Mouse (Mus musculus): Measurements from ENCODE around the gene Fkbp5. TPM values are rescaled to one million over a fixed set of nuclear protein-coding genes. Genes with fewer than 3 reads are reported as not detected.

Gene Fkbp5
- polyA plus RNA-seq, 1 experiment: 26.1 TPM

DNA sequence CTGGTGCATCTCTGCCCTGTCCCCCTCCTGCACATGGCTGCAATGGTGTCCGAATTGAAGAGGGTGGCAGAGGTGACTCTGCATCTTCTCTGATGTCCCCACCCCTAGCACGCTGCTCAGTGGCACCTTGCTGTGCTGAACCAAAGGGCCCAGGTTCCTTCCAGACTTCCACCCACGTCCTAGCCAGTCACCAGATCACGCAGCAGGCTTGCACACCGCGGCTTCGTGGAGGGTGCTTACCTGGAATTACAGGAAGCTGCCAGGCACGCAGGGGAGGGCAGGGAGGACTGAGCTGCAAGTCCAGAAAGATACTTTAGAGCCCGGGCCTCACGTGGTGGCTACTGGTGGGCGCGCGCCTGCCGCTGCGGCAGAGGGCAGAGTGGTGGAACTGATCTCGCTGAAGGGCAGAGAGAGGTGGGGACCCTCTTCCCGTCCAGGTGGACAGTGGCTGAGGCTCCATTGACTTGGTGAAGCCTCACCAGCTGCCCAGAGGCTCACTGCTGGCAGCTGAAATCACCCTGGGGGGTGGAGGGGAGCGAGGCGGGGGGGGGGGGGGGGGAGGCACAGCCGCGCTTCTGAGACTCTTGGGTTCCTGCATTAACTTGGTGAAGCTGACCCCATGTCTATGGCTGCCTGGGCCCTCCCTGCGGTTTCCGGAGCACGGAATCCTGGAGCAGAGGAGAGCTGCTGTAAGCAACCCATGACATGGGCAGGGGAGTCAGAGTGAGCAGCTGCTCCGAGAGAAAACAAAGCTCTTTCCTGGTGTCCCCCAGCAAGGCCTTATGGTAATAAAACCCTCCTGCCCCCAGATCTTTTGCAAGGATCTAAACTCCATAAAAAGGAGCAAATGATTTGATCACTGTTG lies 125.5 kb downstream of the Fkbp5 start:
- Histone ChIP-seq H3K27ac (ENCODE audit: insufficient read depth, low read length) (no peak overlapping the region), H3K4me1 (ENCODE audit: control insufficient read depth, insufficient read depth, insufficient read length) (no peaks in the 10 kb centered on the region), H3K36me3 (ENCODE audit: control insufficient read depth, insufficient read depth, low read length) (no peaks in the 10 kb centered on the region), H3K4me3 (ENCODE audit: extremely low read depth, insufficient read depth, insufficient read length) (no peak overlapping the region), H3K27me3 (ENCODE audit: control insufficient read depth, insufficient read depth, low read length) (no peaks in the 10 kb centered on the region)
- TF ChIP-seq POLR2A (IDR thresholded peaks at IDR 0.05; ENCODE audit: low read depth, low read length) (no peak), CTCF (IDR thresholded peaks at IDR 0.05; ENCODE audit: extremely low read depth, insufficient read depth, insufficient read length, insufficient replicate concordance) (no peak)
- 8% methylated on average over 23 of the region's 25 CpGs for WGBS
- DNase-seq (ENCODE audit: low read depth in 1 of 2, low spot score in 2 of 2): no peak

DNA sequence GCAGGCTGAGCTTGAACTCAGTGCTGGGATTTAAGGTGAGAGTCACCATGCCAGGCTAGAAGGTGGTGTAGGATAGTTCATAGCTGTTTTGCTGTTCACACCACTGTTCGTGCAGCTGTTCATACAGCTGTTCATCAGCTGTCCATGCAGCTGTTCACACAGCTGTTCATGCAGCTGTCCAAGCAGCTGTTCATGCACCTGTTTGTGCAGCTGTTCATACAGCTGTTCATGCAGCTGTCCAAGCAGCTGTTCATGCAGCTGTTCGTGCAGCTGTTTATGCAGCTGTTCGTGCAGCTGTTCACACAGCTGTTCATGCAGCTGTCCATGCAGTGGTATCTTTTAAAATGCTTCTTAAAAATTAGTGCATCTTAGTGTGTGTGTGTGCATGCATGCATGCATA lies 128.8 kb downstream of the Fkbp5 start:
- H3K27me3 ChIP-seq (ENCODE audit: control insufficient read depth, insufficient read depth, low read length): no peaks in the 10 kb centered on the region
- H3K4me3 ChIP-seq (ENCODE audit: extremely low read depth, insufficient read depth, insufficient read length): no peak overlapping the region
- H3K27ac ChIP-seq (ENCODE audit: insufficient read depth, low read length): no peak overlapping the region
- TF ChIP-seq CTCF (IDR thresholded peaks at IDR 0.05; ENCODE audit: extremely low read depth, insufficient read depth, insufficient read length, insufficient replicate concordance): no peak
- TF ChIP-seq POLR2A (IDR thresholded peaks at IDR 0.05; ENCODE audit: low read depth, low read length): no peak
- H3K4me1 ChIP-seq (ENCODE audit: control insufficient read depth, insufficient read depth, insufficient read length): no peaks in the 10 kb centered on the region
- no peaks in the 10 kb centered on the region for H3K36me3 ChIP-seq (ENCODE audit: control insufficient read depth, insufficient read depth, low read length)
- 90% methylated on average over 3 of the region's 3 CpGs for WGBS
- DNase-seq (ENCODE audit: low read depth in 1 of 2, low spot score in 2 of 2): no peak

DNA sequence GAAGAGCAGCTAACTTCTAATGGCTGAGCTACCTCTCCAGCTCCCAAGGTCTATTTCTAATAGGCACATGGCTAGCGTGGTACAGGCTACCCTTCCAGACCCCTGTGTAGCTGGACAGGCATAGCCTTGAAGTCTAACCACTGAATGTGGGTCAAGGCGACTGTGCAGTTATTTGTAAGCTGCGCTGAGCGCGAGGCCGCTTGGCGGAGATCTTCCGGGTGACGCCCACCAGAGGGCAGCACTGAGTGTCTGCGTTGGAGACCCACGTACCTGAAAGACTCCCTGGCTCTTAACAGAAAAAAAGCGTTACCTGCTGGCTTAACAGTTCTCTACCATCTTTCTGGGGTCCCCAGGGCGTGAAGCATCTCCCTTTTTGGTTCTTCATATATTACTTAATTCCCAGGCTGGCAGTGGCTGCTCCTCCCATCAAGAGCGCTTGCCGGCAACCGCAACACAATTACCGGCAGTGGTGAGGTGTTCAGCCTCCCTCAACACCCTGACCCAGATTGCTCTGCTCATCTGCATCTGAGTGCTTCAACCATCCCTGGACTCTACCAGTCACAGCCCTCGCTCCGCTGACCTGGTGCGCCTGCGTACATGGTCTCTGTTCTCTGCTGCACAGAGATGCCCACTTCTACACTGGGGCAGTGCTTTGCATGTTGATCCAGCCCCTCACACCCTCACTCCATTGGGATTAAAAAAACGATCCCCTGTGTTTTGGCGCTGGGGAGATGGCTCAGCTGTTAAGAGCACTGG lies 131.0 kb downstream of the Fkbp5 start:
- WGBS: 19% methylated on average over 23 of the region's 23 CpGs

DNA sequence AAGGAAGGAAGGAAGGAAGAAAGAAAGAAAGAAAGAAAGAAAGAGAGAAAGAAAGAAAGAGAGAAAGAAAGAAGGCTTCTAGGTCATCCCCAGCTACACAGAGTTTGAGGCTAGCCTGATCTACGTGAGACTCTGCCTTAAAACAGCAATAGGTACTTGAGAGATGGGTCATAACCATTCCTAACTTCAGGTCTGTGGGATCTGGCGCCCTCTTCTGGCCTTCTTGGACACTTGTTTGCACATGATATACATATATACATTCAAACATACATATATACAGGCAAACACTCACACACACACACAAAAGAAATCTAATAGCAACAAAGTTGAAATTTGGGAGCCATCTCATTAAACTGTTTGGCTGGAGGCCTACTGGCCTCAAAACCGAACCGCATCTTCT lies 133.0 kb downstream of the Fkbp5 start:
- no peak overlapping the region for H3K4me3 ChIP-seq (ENCODE audit: extremely low read depth, insufficient read depth, insufficient read length)
- DNase-seq (ENCODE audit: low read depth in 1 of 2, low spot score in 2 of 2): no peak
- H3K4me1 ChIP-seq (ENCODE audit: control insufficient read depth, insufficient read depth, insufficient read length): no peaks in the 10 kb centered on the region
- no peaks in the 10 kb centered on the region for H3K27me3 ChIP-seq (ENCODE audit: control insufficient read depth, insufficient read depth, low read length)
- no peak overlapping the region for H3K27ac ChIP-seq (ENCODE audit: insufficient read depth, low read length)
- H3K36me3 ChIP-seq (ENCODE audit: control insufficient read depth, insufficient read depth, low read length): no peaks in the 10 kb centered on the region
- TF ChIP-seq POLR2A (IDR thresholded peaks at IDR 0.05; ENCODE audit: low read depth, low read length) (no peak), CTCF (IDR thresholded peaks at IDR 0.05; ENCODE audit: extremely low read depth, insufficient read depth, insufficient read length, insufficient replicate concordance) (no peak)
- WGBS: 81% methylated on average over 4 of the region's 4 CpGs

More for the DNA sequence above, 131.0 kb downstream of the Fkbp5 start:
- H3K4me3 ChIP-seq (ENCODE audit: extremely low read depth, insufficient read depth, insufficient read length): no peak overlapping the region
- no peaks in the 10 kb centered on the region for H3K4me1 ChIP-seq (ENCODE audit: control insufficient read depth, insufficient read depth, insufficient read length)
- no peaks in the 10 kb centered on the region for H3K36me3 ChIP-seq (ENCODE audit: control insufficient read depth, insufficient read depth, low read length)
- H3K27me3 ChIP-seq (ENCODE audit: control insufficient read depth, insufficient read depth, low read length): no peaks in the 10 kb centered on the region
- H3K27ac ChIP-seq (ENCODE audit: insufficient read depth, low read length): no peak overlapping the region
- TF ChIP-seq POLR2A (IDR thresholded peaks at IDR 0.05; ENCODE audit: low read depth, low read length) (no peak), CTCF (IDR thresholded peaks at IDR 0.05; ENCODE audit: extremely low read depth, insufficient read depth, insufficient read length, insufficient replicate concordance) (peak; percentile 90)
- peak; percentile 40 to 72 for DNase-seq (ENCODE audit: low read depth in 1 of 2, low spot score in 2 of 2)

DNA sequence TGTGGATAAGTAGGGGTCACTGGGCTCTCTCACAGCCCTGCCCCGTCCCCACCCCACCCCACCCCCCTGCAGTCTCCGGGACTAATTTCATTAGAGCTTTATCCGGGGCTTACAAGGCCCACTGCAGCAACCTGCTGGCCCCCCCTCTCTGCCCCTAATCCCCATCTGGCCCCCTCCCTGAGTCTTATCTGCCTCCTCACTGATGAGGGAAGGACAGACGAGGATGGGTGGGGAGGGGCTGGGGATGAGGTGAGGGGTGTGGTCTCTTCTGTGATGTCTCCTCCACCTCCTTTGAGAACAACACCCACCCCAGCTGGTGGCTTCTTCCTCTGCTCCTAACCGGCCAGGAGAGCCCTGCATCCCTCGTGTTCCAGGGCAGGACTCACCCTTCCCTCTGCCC lies 137.1 kb downstream of the Fkbp5 start:
- no peak for TF ChIP-seq CTCF (IDR thresholded peaks at IDR 0.05; ENCODE audit: extremely low read depth, insufficient read depth, insufficient read length, insufficient replicate concordance)
- no peak for TF ChIP-seq POLR2A (IDR thresholded peaks at IDR 0.05; ENCODE audit: low read depth, low read length)
- H3K4me1 ChIP-seq (ENCODE audit: control insufficient read depth, insufficient read depth, insufficient read length): no peaks in the 10 kb centered on the region
- no peaks in the 10 kb centered on the region; the same call in 1 of the 2 replicates for H3K27me3 ChIP-seq (ENCODE audit: control insufficient read depth, insufficient read depth, low read length)
- H3K36me3 ChIP-seq (ENCODE audit: control insufficient read depth, insufficient read depth, low read length): no peaks in the 10 kb centered on the region
- H3K4me3 ChIP-seq (ENCODE audit: extremely low read depth, insufficient read depth, insufficient read length): no peak overlapping the region
- H3K27ac ChIP-seq (ENCODE audit: insufficient read depth, low read length): no peak overlapping the region
- 34% methylated on average over 6 of the region's 6 CpGs for WGBS
- no peak for DNase-seq (ENCODE audit: low read depth in 1 of 2, low spot score in 2 of 2)

DNA sequence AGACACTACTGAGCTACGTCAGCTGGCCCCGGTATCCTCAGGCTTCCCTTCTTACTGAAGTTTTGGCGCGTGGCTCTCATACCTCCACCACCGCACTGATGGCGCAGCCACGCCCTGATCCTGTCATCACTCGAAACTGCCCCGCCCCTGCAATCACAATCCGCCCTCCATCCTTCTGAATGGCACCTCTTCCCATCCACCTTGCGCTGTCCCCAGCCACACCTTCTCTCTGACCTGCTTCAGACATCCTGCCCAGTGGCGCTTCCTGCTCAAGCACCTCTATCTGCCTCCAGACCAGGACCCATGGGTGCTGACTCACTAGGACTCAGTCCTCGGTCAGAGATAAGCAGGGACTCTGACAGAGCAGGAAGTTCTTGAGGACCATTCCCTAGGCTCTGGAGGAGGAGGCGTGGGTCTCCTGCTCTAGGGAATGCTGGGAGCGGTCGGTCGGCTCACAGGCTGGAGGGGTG lies 141.7 kb downstream of the Fkbp5 start:
- Histone ChIP-seq H3K4me1 (ENCODE audit: control insufficient read depth, insufficient read depth, insufficient read length) (no peaks in the 10 kb centered on the region), H3K27me3 (ENCODE audit: control insufficient read depth, insufficient read depth, low read length) (peaks cover 5% of the 10 kb centered on the region), H3K36me3 (ENCODE audit: control insufficient read depth, insufficient read depth, low read length) (no peaks in the 10 kb centered on the region), H3K27ac (ENCODE audit: insufficient read depth, low read length) (no peak overlapping the region), H3K4me3 (ENCODE audit: extremely low read depth, insufficient read depth, insufficient read length) (no peak overlapping the region)
- 15% methylated on average over 17 of the region's 17 CpGs for WGBS
- TF ChIP-seq CTCF (IDR thresholded peaks at IDR 0.05; ENCODE audit: extremely low read depth, insufficient read depth, insufficient read length, insufficient replicate concordance) (no peak), POLR2A (IDR thresholded peaks at IDR 0.05; ENCODE audit: low read depth, low read length) (no peak)
- DNase-seq (ENCODE audit: low read depth in 1 of 2, low spot score in 2 of 2): no peak

All from spleen, adult 2 months (tissue).